Mouse (Mus musculus): ENCODE results near the gene Gpatch2. TPM values are rescaled to one million over a fixed set of nuclear protein-coding genes. Genes with fewer than 3 reads are reported as not detected.

Gene Gpatch2
- polyA plus RNA-seq, 1 experiment from 2014 or later = 21.9 TPM

GRCm38 (mm10) chr1:187277324-187277723 is 62.0 kb downstream of the Gpatch2 start:
- H3K27me3 ChIP-seq (ENCODE audit: control insufficient read depth, insufficient read depth, low read length) = no peaks in the 10 kb centered on the region
- H3K4me2 ChIP-seq (ENCODE audit: low read length) = no peak overlapping the region
- no peak overlapping the region for H3K27ac ChIP-seq (replicated peaks; ENCODE audit: low read depth, low read length)
- peaks cover 14% of the 10 kb centered on the region; the same call in 1 of the 2 replicates for H3K4me1 ChIP-seq (ENCODE audit: control insufficient read depth, insufficient read depth, low read length)
- H3K36me3 ChIP-seq (ENCODE audit: control insufficient read depth, insufficient read depth, low read length) = no peaks in the 10 kb centered on the region
- no peak overlapping the region for H3K4me3 ChIP-seq (replicated peaks; ENCODE audit: low read depth, low read length)
- ATAC-seq (ENCODE audit: low FRiP score, low TSS enrichment) = no peak
- no peaks in the 10 kb centered on the region for H3K9me3 ChIP-seq (ENCODE audit: control insufficient read depth, low read length)
- no peak for DNase-seq
- WGBS = 75% methylated on average over 9 of the region's 9 CpGs
- H3K9ac ChIP-seq (replicated peaks; ENCODE audit: low read length) = no peak overlapping the region

- H3K4me1 ChIP-seq (ENCODE audit: control insufficient read depth, insufficient read depth, low read length) = peaks cover 14% of the 10 kb centered on the region; the same call in 1 of the 2 replicates
- WGBS = 62% methylated on average over 5 of the region's 5 CpGs
- H3K9ac ChIP-seq (replicated peaks; ENCODE audit: low read length) = no peak overlapping the region
- H3K36me3 ChIP-seq (ENCODE audit: control insufficient read depth, insufficient read depth, low read length) = no peaks in the 10 kb centered on the region
- H3K4me3 ChIP-seq (replicated peaks; ENCODE audit: low read depth, low read length) = no peak overlapping the region
- no peaks in the 10 kb centered on the region for H3K27me3 ChIP-seq (ENCODE audit: control insufficient read depth, insufficient read depth, low read length)
- H3K9me3 ChIP-seq (ENCODE audit: control insufficient read depth, low read length) = no peaks in the 10 kb centered on the region
- ATAC-seq (ENCODE audit: low FRiP score, low TSS enrichment) = no peak
- H3K27ac ChIP-seq (replicated peaks; ENCODE audit: low read depth, low read length) = no peak overlapping the region
- no peak for DNase-seq
- H3K4me2 ChIP-seq (ENCODE audit: low read length) = no peak overlapping the region
Measured at GRCm38 (mm10) chr1:187278472-187278871, 63.2 kb downstream of the Gpatch2 start.

- no peak for DNase-seq
- H3K9ac ChIP-seq (replicated peaks; ENCODE audit: low read length) = no peak overlapping the region
- H3K36me3 ChIP-seq (ENCODE audit: control insufficient read depth, insufficient read depth, low read length) = no peaks in the 10 kb centered on the region
- H3K9me3 ChIP-seq (ENCODE audit: control insufficient read depth, low read length) = no peaks in the 10 kb centered on the region
- WGBS = 80% methylated on average over 4 of the region's 4 CpGs
- H3K4me3 ChIP-seq (replicated peaks; ENCODE audit: low read depth, low read length) = no peak overlapping the region
- H3K27me3 ChIP-seq (ENCODE audit: control insufficient read depth, insufficient read depth, low read length) = no peaks in the 10 kb centered on the region
- no peak overlapping the region for H3K4me2 ChIP-seq (ENCODE audit: low read length)
- no peak overlapping the region for H3K27ac ChIP-seq (replicated peaks; ENCODE audit: low read depth, low read length)
- H3K4me1 ChIP-seq (ENCODE audit: control insufficient read depth, insufficient read depth, low read length) = peaks cover 14% of the 10 kb centered on the region; the same call in 1 of the 2 replicates
- ATAC-seq (ENCODE audit: low FRiP score, low TSS enrichment) = no peak
Measured at GRCm38 (mm10) chr1:187279776-187280175, 64.5 kb downstream of the Gpatch2 start.

GRCm38 (mm10) chr1:187282321-187282720 is 67.0 kb downstream of the Gpatch2 start:
- Histone ChIP-seq H3K4me2 (ENCODE audit: low read length) (no peak overlapping the region), H3K9me3 (ENCODE audit: control insufficient read depth, low read length) (no peaks in the 10 kb centered on the region), H3K36me3 (ENCODE audit: control insufficient read depth, insufficient read depth, low read length) (no peaks in the 10 kb centered on the region), H3K27ac (replicated peaks; ENCODE audit: low read depth, low read length) (no peak overlapping the region), H3K4me1 (ENCODE audit: control insufficient read depth, insufficient read depth, low read length) (peaks cover 14% of the 10 kb centered on the region; the same call in 1 of the 2 replicates), H3K9ac (replicated peaks; ENCODE audit: low read length) (no peak overlapping the region), H3K4me3 (replicated peaks; ENCODE audit: low read depth, low read length) (no peak overlapping the region), H3K27me3 (ENCODE audit: control insufficient read depth, insufficient read depth, low read length) (no peaks in the 10 kb centered on the region)
- 53% methylated on average over 3 of the region's 3 CpGs for WGBS
- DNase-seq = no peak
- no peak for ATAC-seq (ENCODE audit: low FRiP score, low TSS enrichment)

GRCm38 (mm10) chr1:187282804-187283203 is 67.5 kb downstream of the Gpatch2 start:
- Histone ChIP-seq H3K9ac (replicated peaks; ENCODE audit: low read length) (no peak overlapping the region), H3K27ac (replicated peaks; ENCODE audit: low read depth, low read length) (0 out of 2 replicates have a peak overlapping the region, but pooled peaks have one; percentile 43), H3K4me2 (ENCODE audit: low read length) (no peak overlapping the region), H3K27me3 (ENCODE audit: control insufficient read depth, insufficient read depth, low read length) (no peaks in the 10 kb centered on the region), H3K4me1 (ENCODE audit: control insufficient read depth, insufficient read depth, low read length) (peaks cover 14% of the 10 kb centered on the region; the same call in 1 of the 2 replicates), H3K9me3 (ENCODE audit: control insufficient read depth, low read length) (no peaks in the 10 kb centered on the region), H3K4me3 (replicated peaks; ENCODE audit: low read depth, low read length) (no peak overlapping the region), H3K36me3 (ENCODE audit: control insufficient read depth, insufficient read depth, low read length) (no peaks in the 10 kb centered on the region)
- ATAC-seq (ENCODE audit: low FRiP score, low TSS enrichment) (no peak), DNase-seq (no peak)
- WGBS = 60% methylated on average over 6 of the region's 6 CpGs

- Histone ChIP-seq H3K36me3 (ENCODE audit: control insufficient read depth, insufficient read depth, low read length) (no peaks in the 10 kb centered on the region), H3K27me3 (ENCODE audit: control insufficient read depth, insufficient read depth, low read length) (no peaks in the 10 kb centered on the region), H3K4me3 (replicated peaks; ENCODE audit: low read depth, low read length) (no peak overlapping the region), H3K4me2 (ENCODE audit: low read length) (no peak overlapping the region), H3K9me3 (ENCODE audit: control insufficient read depth, low read length) (no peaks in the 10 kb centered on the region), H3K4me1 (ENCODE audit: control insufficient read depth, insufficient read depth, low read length) (0 out of 2 replicates have a peak, but pooled peaks cover 2% of the 10 kb centered on the region), H3K27ac (replicated peaks; ENCODE audit: low read depth, low read length) (no peak overlapping the region), H3K9ac (replicated peaks; ENCODE audit: low read length) (no peak overlapping the region)
- ATAC-seq (ENCODE audit: low FRiP score, low TSS enrichment) (no peak), DNase-seq (no peak)
- WGBS = 86% methylated on average over 8 of the region's 8 CpGs
Measured at GRCm38 (mm10) chr1:187285735-187286134, 70.4 kb downstream of the Gpatch2 start.

GRCm38 (mm10) chr1:187286411-187286810 is 71.1 kb downstream of the Gpatch2 start:
- H3K9me3 ChIP-seq (ENCODE audit: control insufficient read depth, low read length) = no peaks in the 10 kb centered on the region
- no peak overlapping the region for H3K4me3 ChIP-seq (replicated peaks; ENCODE audit: low read depth, low read length)
- no peak overlapping the region for H3K9ac ChIP-seq (replicated peaks; ENCODE audit: low read length)
- H3K27ac ChIP-seq (replicated peaks; ENCODE audit: low read depth, low read length) = no peak overlapping the region
- no peaks in the 10 kb centered on the region for H3K36me3 ChIP-seq (ENCODE audit: control insufficient read depth, insufficient read depth, low read length)
- no peaks in the 10 kb centered on the region for H3K4me1 ChIP-seq (ENCODE audit: control insufficient read depth, insufficient read depth, low read length)
- H3K4me2 ChIP-seq (ENCODE audit: low read length) = no peak overlapping the region
- 98% methylated on average over 4 of the region's 4 CpGs for WGBS
- no peaks in the 10 kb centered on the region for H3K27me3 ChIP-seq (ENCODE audit: control insufficient read depth, insufficient read depth, low read length)
- ATAC-seq (ENCODE audit: low FRiP score, low TSS enrichment) (no peak), DNase-seq (no peak)

- ATAC-seq (ENCODE audit: low FRiP score, low TSS enrichment) (no peak), DNase-seq (no peak)
- Histone ChIP-seq H3K9ac (replicated peaks; ENCODE audit: low read length) (no peak overlapping the region), H3K27ac (replicated peaks; ENCODE audit: low read depth, low read length) (no peak overlapping the region), H3K4me1 (ENCODE audit: control insufficient read depth, insufficient read depth, low read length) (no peaks in the 10 kb centered on the region), H3K9me3 (ENCODE audit: control insufficient read depth, low read length) (no peaks in the 10 kb centered on the region), H3K27me3 (ENCODE audit: control insufficient read depth, insufficient read depth, low read length) (no peaks in the 10 kb centered on the region), H3K4me2 (ENCODE audit: low read length) (no peak overlapping the region), H3K4me3 (replicated peaks; ENCODE audit: low read depth, low read length) (no peak overlapping the region), H3K36me3 (ENCODE audit: control insufficient read depth, insufficient read depth, low read length) (no peaks in the 10 kb centered on the region)
- WGBS = 87% methylated on average over 3 of the region's 3 CpGs
Measured at GRCm38 (mm10) chr1:187286924-187287323, 71.6 kb downstream of the Gpatch2 start.

- Histone ChIP-seq H3K27ac (replicated peaks; ENCODE audit: low read depth, low read length) (no peak overlapping the region), H3K4me1 (ENCODE audit: control insufficient read depth, insufficient read depth, low read length) (no peaks in the 10 kb centered on the region)
- 92% methylated on average over 7 of the region's 7 CpGs for WGBS
Measured at GRCm38 (mm10) chr1:187290186-187290585, 74.9 kb downstream of the Gpatch2 start.

More at GRCm38 (mm10) chr1:187290186-187290585, 74.9 kb downstream of the Gpatch2 start:
- DNase-seq = no peak
- Histone ChIP-seq H3K9ac (replicated peaks; ENCODE audit: low read length) (no peak overlapping the region), H3K36me3 (ENCODE audit: control insufficient read depth, insufficient read depth, low read length) (no peaks in the 10 kb centered on the region), H3K27me3 (ENCODE audit: control insufficient read depth, insufficient read depth, low read length) (no peaks in the 10 kb centered on the region), H3K4me2 (ENCODE audit: low read length) (no peak overlapping the region), H3K9me3 (ENCODE audit: control insufficient read depth, low read length) (no peaks in the 10 kb centered on the region), H3K4me3 (replicated peaks; ENCODE audit: low read depth, low read length) (no peak overlapping the region)
- no peak for ATAC-seq (ENCODE audit: low FRiP score, low TSS enrichment)
